Mouse (Mus musculus): Measurements from ENCODE around the gene Aven. TPM values are rescaled to one million over a fixed set of nuclear protein-coding genes. Genes with fewer than 3 reads are reported as not detected.

The Aven gene
- polyA plus RNA-seq, 1 experiment from 2014 or later, result 2.7 TPM

DNA sequence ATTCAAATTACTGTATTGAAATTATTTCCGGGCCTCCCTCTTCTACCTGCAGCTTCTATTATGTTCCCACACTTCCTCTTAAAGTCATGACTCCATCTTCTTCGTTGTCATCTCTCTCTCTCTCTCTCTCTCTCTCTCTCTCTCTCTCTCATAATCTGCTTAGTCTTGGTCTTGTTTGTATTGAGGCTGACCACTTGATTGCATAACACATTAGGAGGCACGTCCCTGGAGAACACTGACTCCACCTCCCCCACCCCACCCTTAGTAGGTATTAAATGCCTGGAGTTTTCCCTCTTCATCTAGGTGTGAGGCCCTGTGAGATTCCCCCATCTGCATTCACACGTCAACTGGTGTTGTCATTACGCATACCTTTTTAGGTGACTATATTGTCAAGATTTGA lies 103.7 kb downstream of the Aven start:
- H3K36me3 ChIP-seq (ENCODE audit: control insufficient read depth, insufficient read depth, low read length), result no peaks in the 10 kb centered on the region
- no peak overlapping the region for H3K9ac ChIP-seq (ENCODE audit: low read length)
- H3K4me3 ChIP-seq (ENCODE audit: low read depth, low read length), result no peak overlapping the region
- H3K27ac ChIP-seq (ENCODE audit: low read depth, low read length), result no peak overlapping the region
- ATAC-seq, result no peak
- no peak overlapping the region for H3K4me2 ChIP-seq (ENCODE audit: low read length)
- H3K27me3 ChIP-seq (replicated peaks; ENCODE audit: control insufficient read depth, insufficient read depth, low read length), result no peaks in the 10 kb centered on the region
- H3K4me1 ChIP-seq (ENCODE audit: control insufficient read depth, insufficient read depth, low read length), result no peaks in the 10 kb centered on the region
- no peak for DNase-seq (ENCODE audit: low spot score)
- 81% methylated on average over 5 of the region's 5 CpGs for WGBS
- no peaks in the 10 kb centered on the region for H3K9me3 ChIP-seq (replicated peaks; ENCODE audit: control insufficient read depth, low read length)

DNA sequence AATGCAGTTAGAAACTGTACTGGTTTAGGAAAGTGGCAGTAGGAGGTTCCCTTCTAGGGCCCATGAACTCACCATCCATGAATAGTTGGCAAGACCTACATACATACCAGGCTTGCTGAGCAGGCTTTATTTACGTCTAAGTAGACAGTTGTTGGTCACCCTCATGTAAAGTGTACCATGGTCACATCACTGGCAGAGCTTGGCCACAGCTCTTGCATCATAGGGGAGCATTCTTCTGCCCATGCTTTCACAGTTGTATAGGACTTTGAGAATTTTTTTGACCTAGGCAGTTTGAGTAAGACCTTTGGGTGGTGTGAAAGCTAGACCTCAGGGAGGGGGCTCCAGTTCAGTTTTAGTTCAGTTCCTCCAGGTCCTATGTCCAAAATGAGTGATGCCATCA lies 104.3 kb downstream of the Aven start:
- no peak for ATAC-seq
- no peaks in the 10 kb centered on the region for H3K9me3 ChIP-seq (replicated peaks; ENCODE audit: control insufficient read depth, low read length)
- 81% methylated on average over 1 of the region's 1 CpGs for WGBS
- no peak for DNase-seq (ENCODE audit: low spot score)
- no peak overlapping the region for H3K4me3 ChIP-seq (ENCODE audit: low read depth, low read length)
- H3K27ac ChIP-seq (ENCODE audit: low read depth, low read length), result no peak overlapping the region
- no peak overlapping the region for H3K4me2 ChIP-seq (ENCODE audit: low read length)
- no peaks in the 10 kb centered on the region for H3K36me3 ChIP-seq (ENCODE audit: control insufficient read depth, insufficient read depth, low read length)
- no peaks in the 10 kb centered on the region for H3K4me1 ChIP-seq (ENCODE audit: control insufficient read depth, insufficient read depth, low read length)
- H3K27me3 ChIP-seq (replicated peaks; ENCODE audit: control insufficient read depth, insufficient read depth, low read length), result no peaks in the 10 kb centered on the region
- no peak overlapping the region for H3K9ac ChIP-seq (ENCODE audit: low read length)

DNA sequence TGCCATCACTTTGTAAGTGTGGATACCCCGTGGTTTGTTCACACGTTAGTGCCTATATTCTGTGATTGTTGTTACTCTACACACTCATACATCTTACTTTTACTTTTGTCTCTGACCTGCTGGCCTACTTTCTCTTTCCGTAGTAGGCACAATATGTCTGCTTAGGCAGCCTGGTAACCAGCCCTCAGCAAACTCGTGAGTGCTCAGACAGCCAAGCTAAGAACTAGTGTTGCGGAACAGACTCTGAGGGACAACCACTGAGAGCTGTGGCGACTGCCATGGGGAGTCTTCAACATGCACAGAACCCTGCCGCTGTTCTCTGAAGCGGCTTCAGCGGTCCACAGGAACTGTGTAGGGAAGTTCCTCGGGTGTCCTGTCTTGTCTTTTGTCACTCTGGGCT lies 107.5 kb downstream of the Aven start:
- WGBS, result 41% methylated on average over 10 of the region's 10 CpGs
- Histone ChIP-seq H3K27ac (ENCODE audit: low read depth, low read length) (no peak overlapping the region), H3K27me3 (replicated peaks; ENCODE audit: control insufficient read depth, insufficient read depth, low read length) (no peaks in the 10 kb centered on the region), H3K4me3 (ENCODE audit: low read depth, low read length) (no peak overlapping the region), H3K9me3 (replicated peaks; ENCODE audit: control insufficient read depth, low read length) (no peaks in the 10 kb centered on the region), H3K36me3 (ENCODE audit: control insufficient read depth, insufficient read depth, low read length) (no peaks in the 10 kb centered on the region), H3K4me1 (ENCODE audit: control insufficient read depth, insufficient read depth, low read length) (no peaks in the 10 kb centered on the region), H3K9ac (ENCODE audit: low read length) (no peak overlapping the region), H3K4me2 (ENCODE audit: low read length) (no peak overlapping the region)
- DNase-seq (ENCODE audit: low spot score) (no peak), ATAC-seq (no peak)

DNA sequence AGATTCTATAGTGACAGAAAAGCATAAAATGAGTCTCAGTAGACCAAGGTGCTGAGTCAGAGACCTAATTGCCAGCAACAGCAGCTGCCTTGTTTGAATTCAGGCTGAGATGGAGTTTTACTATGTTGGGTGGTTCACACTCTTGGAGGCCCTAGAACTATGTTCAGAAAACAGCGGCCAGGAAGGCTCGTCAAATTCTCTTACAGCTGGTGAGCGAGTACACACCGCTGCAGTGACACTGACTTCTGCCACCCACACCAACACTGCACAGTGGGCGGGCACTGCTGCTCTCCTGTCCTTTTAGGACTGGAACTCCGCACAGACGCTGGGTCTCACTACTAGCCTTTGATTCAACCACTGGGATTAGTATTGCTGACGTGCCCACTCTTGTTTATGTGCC lies 109.7 kb downstream of the Aven start:
- Histone ChIP-seq H3K36me3 (ENCODE audit: control insufficient read depth, insufficient read depth, low read length) (no peaks in the 10 kb centered on the region), H3K9ac (ENCODE audit: low read length) (no peak overlapping the region), H3K27ac (ENCODE audit: low read depth, low read length) (no peak overlapping the region), H3K9me3 (replicated peaks; ENCODE audit: control insufficient read depth, low read length) (no peaks in the 10 kb centered on the region), H3K4me1 (ENCODE audit: control insufficient read depth, insufficient read depth, low read length) (no peaks in the 10 kb centered on the region), H3K4me2 (ENCODE audit: low read length) (no peak overlapping the region), H3K4me3 (ENCODE audit: low read depth, low read length) (no peak overlapping the region), H3K27me3 (replicated peaks; ENCODE audit: control insufficient read depth, insufficient read depth, low read length) (no peaks in the 10 kb centered on the region)
- 57% methylated on average over 8 of the region's 8 CpGs for WGBS
- DNase-seq (ENCODE audit: low spot score) (peak; percentile 36), ATAC-seq (0 out of 2 replicates have a peak, but pooled peaks have one; percentile 34)

DNA sequence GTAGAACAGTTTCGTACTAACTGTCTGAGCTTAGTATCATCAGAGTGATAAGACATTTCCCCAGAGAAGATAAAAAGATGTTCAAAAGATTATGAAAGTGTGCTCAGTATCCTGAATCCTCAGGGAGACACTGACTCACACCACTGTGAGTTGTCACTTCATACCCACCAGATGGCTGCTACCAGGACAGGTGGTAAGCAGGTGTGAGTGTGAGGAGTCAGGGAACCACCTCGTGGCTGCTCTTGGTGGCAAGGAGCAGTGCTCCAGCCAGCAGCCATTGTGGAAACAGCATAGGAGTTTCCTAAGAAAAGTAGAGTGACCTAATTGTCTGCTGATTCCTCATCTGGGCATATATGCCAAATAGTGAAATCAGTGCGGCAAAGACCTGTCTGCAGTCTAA lies 113.8 kb downstream of the Aven start:
- Histone ChIP-seq H3K4me3 (ENCODE audit: low read depth, low read length) (no peak overlapping the region), H3K36me3 (ENCODE audit: control insufficient read depth, insufficient read depth, low read length) (no peaks in the 10 kb centered on the region), H3K27me3 (replicated peaks; ENCODE audit: control insufficient read depth, insufficient read depth, low read length) (no peaks in the 10 kb centered on the region), H3K27ac (ENCODE audit: low read depth, low read length) (no peak overlapping the region), H3K9ac (ENCODE audit: low read length) (no peak overlapping the region), H3K4me1 (ENCODE audit: control insufficient read depth, insufficient read depth, low read length) (no peaks in the 10 kb centered on the region), H3K9me3 (replicated peaks; ENCODE audit: control insufficient read depth, low read length) (no peaks in the 10 kb centered on the region), H3K4me2 (ENCODE audit: low read length) (no peak overlapping the region)
- WGBS, result 79% methylated on average over 3 of the region's 3 CpGs
- no peak for ATAC-seq
- DNase-seq (ENCODE audit: low spot score), result no peak

DNA sequence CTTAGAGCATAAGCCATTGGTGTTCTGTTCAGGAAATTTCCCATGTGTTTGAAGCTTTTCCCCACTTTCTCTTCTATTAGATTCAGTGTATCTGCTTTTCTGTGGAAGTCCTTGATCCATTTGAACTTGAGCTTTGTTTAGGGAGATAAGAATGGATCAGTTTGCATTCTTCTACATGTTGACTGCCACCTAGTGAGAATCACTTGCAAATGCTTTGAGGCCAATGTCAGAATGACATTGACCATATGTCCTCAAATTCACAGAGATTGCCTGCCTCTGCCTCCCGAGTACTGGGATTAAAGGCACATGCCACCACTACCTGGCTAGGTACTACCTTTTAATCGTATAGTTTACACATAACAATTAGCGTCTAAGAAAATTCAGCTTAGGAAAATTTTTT lies 119.9 kb downstream of the Aven start:
- H3K27me3 ChIP-seq (replicated peaks; ENCODE audit: control insufficient read depth, insufficient read depth, low read length), result no peaks in the 10 kb centered on the region
- no peak overlapping the region for H3K4me3 ChIP-seq (ENCODE audit: low read depth, low read length)
- no peak overlapping the region for H3K9ac ChIP-seq (ENCODE audit: low read length)
- H3K9me3 ChIP-seq (replicated peaks; ENCODE audit: control insufficient read depth, low read length), result no peaks in the 10 kb centered on the region
- no peaks in the 10 kb centered on the region for H3K36me3 ChIP-seq (ENCODE audit: control insufficient read depth, insufficient read depth, low read length)
- no peak overlapping the region for H3K27ac ChIP-seq (ENCODE audit: low read depth, low read length)
- ATAC-seq (no peak), DNase-seq (ENCODE audit: low spot score) (no peak)
- H3K4me1 ChIP-seq (ENCODE audit: control insufficient read depth, insufficient read depth, low read length), result no peaks in the 10 kb centered on the region
- 88% methylated on average over 3 of the region's 3 CpGs for WGBS
- H3K4me2 ChIP-seq (ENCODE audit: low read length), result no peak overlapping the region

DNA sequence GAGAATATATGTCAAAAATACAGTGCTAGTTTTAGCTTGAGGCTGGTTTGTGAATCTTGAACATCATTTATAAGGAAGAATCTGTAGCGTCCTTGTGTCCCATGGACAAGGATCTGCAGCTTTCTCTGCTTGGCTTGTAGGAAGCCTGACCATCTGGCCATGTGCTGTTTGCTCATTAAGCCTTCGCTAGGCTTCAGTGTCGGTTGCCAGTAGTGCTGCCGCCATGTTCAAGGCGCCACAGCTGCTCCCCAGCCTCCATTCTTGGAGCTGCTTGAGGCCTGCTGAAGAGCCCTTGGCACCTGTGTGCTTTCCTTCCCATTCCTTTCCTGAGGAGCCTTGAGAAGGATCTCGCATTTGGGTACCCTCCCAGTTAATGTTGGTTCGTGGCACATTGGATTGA lies 121.6 kb downstream of the Aven start:
- Histone ChIP-seq H3K27me3 (replicated peaks; ENCODE audit: control insufficient read depth, insufficient read depth, low read length) (no peaks in the 10 kb centered on the region), H3K36me3 (ENCODE audit: control insufficient read depth, insufficient read depth, low read length) (no peaks in the 10 kb centered on the region), H3K27ac (ENCODE audit: low read depth, low read length) (no peak overlapping the region), H3K4me3 (ENCODE audit: low read depth, low read length) (no peak overlapping the region), H3K4me1 (ENCODE audit: control insufficient read depth, insufficient read depth, low read length) (no peaks in the 10 kb centered on the region), H3K4me2 (ENCODE audit: low read length) (no peak overlapping the region), H3K9me3 (replicated peaks; ENCODE audit: control insufficient read depth, low read length) (no peaks in the 10 kb centered on the region), H3K9ac (ENCODE audit: low read length) (no peak overlapping the region)
- ATAC-seq (no peak), DNase-seq (ENCODE audit: low spot score) (no peak)
- 77% methylated on average over 7 of the region's 7 CpGs for WGBS

DNA sequence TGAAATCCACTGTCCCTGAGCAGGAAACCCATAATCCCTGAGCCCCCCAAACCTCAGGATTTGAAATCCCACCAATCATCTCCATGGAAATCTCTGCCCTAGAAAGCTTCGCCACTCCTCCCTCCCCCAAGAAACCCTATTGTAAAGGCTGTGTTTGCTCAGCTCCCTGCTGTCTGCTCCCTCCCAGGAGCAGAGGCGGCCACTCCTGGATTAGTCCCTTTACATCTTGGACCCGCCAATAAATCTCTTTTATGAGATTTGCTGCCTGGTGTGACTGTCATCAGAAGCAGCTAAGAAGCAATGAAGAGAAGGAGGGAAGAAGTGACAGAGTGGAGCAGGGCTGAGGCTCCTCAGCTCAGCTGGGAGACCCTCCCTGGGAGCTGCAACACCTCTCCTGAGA lies 124.4 kb downstream of the Aven start:
- DNase-seq (ENCODE audit: low spot score) (no peak), ATAC-seq (no peak)
- WGBS, result 14% methylated on average over 3 of the region's 3 CpGs
- Histone ChIP-seq H3K4me3 (ENCODE audit: low read depth, low read length) (no peak overlapping the region), H3K27me3 (replicated peaks; ENCODE audit: control insufficient read depth, insufficient read depth, low read length) (no peaks in the 10 kb centered on the region), H3K9ac (ENCODE audit: low read length) (no peak overlapping the region), H3K27ac (ENCODE audit: low read depth, low read length) (no peak overlapping the region), H3K36me3 (ENCODE audit: control insufficient read depth, insufficient read depth, low read length) (no peaks in the 10 kb centered on the region), H3K4me2 (ENCODE audit: low read length) (no peak overlapping the region), H3K4me1 (ENCODE audit: control insufficient read depth, insufficient read depth, low read length) (no peaks in the 10 kb centered on the region), H3K9me3 (replicated peaks; ENCODE audit: control insufficient read depth, low read length) (no peaks in the 10 kb centered on the region)

DNA sequence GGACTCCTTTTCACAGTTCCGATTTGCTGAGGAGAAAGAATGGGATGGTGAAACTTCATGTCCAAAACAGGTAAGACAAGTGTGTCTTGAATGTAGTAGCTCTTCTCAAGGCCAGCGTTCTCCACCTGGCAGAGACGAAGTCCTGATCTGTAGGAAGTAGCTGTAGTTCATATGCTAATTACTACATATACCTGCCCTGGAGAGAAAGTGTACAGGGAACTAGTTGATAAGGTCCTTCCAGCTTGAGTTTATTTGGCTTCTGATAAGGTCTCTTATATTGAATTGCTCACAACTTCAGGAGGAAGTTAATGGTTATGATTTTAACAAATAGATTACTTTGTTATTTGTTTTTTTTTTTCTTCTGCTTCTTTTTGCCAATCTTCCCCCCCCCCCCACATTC lies 132.4 kb downstream of the Aven start:
- no peak overlapping the region for H3K9ac ChIP-seq (ENCODE audit: low read length)
- no peak overlapping the region for H3K27ac ChIP-seq (ENCODE audit: low read depth, low read length)
- 91% methylated on average over 3 of the region's 3 CpGs for WGBS
- no peaks in the 10 kb centered on the region for H3K4me1 ChIP-seq (ENCODE audit: control insufficient read depth, insufficient read depth, low read length)
- H3K36me3 ChIP-seq (ENCODE audit: control insufficient read depth, insufficient read depth, low read length), result no peaks in the 10 kb centered on the region
- ATAC-seq (no peak), DNase-seq (ENCODE audit: low spot score) (no peak)
- no peak overlapping the region for H3K4me2 ChIP-seq (ENCODE audit: low read length)
- H3K9me3 ChIP-seq (replicated peaks; ENCODE audit: control insufficient read depth, low read length), result no peaks in the 10 kb centered on the region
- H3K4me3 ChIP-seq (ENCODE audit: low read depth, low read length), result no peak overlapping the region
- no peaks in the 10 kb centered on the region for H3K27me3 ChIP-seq (replicated peaks; ENCODE audit: control insufficient read depth, insufficient read depth, low read length)

DNA sequence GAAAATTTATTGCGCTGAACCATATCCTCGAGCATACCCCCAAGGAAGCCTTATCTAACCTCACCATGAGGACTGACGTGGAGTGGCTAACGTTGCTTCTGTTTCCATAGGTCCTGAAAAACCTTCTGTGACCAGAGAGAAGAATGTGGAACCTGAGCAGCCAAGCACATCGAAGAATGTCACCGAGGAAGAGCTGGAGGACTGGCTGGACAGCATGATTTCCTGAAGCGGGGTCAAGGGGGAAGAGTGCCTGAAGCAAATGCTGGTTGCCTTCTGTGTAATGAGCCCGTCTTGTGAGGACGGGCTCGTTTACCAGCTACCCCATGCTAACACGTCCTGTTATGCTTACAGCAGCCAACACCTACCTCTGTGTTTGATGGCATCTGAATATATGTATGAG lies 137.9 kb downstream of the Aven start:
- no peak for ATAC-seq
- Histone ChIP-seq H3K27me3 (replicated peaks; ENCODE audit: control insufficient read depth, insufficient read depth, low read length) (no peaks in the 10 kb centered on the region), H3K4me3 (ENCODE audit: low read depth, low read length) (no peak overlapping the region), H3K4me2 (ENCODE audit: low read length) (no peak overlapping the region), H3K9me3 (replicated peaks; ENCODE audit: control insufficient read depth, low read length) (no peaks in the 10 kb centered on the region), H3K36me3 (ENCODE audit: control insufficient read depth, insufficient read depth, low read length) (no peaks in the 10 kb centered on the region), H3K9ac (ENCODE audit: low read length) (no peak overlapping the region), H3K4me1 (ENCODE audit: control insufficient read depth, insufficient read depth, low read length) (no peaks in the 10 kb centered on the region), H3K27ac (ENCODE audit: low read depth, low read length) (no peak overlapping the region)
- DNase-seq (ENCODE audit: low spot score), result no peak
- WGBS, result 89% methylated on average over 11 of the region's 11 CpGs
